Mouse (Mus musculus): Measurements from ENCODE around the gene Smim14.

GRCm38 (mm10) chr5:65534496-65534895, 2.5 kb downstream of the Smim14 start:
- TF ChIP-seq POLR2A (IDR thresholded peaks at IDR 0.05; ENCODE audit: borderline replicate concordance, control insufficient read depth, low read depth, low read length) (no peak), CTCF (IDR thresholded peaks at IDR 0.05; ENCODE audit: control insufficient read depth, insufficient read depth, low read length) (no peak)
